Mouse (Mus musculus): ENCODE data around the gene Chrng. TPM values are rescaled to one million over a fixed set of nuclear protein-coding genes. Genes with fewer than 3 reads are reported as not detected.
A peak's percentile ranks its signal among the peaks of the same experiment; 100 is the strongest.

Gene Chrng
- total and polyA plus RNA-seq, 3 experiments = 0.16 TPM; not detected in 2

- Histone ChIP-seq H3K4me1 (ENCODE audit: insufficient read depth, low read depth, low read length) (peaks cover 9% of the 10 kb centered on the region), H3K27me3 (ENCODE audit: insufficient read depth, low read length) (peaks cover 38% of the 10 kb centered on the region; the same call in 1 of the 2 replicates), H3K4me3 (ENCODE audit: low read depth, low read length) (no peak within 1 kb of the TSS), H3K36me3 (replicated peaks) (no peaks in the 10 kb centered on the region), H3K9me3 (replicated peaks) (no peaks in the 10 kb centered on the region)
- ATAC-seq (ENCODE audit: extremely low read depth, insufficient number of reproducible peaks, low FRiP score, poor library complexity, severe bottlenecking) (no peak), DNase-seq (ENCODE audit: low spot score) (no peak)
- TF ChIP-seq POLR2AphosphoS5 (IDR thresholded peaks at IDR 0.05; ENCODE audit: insufficient replicate concordance, low read depth, low read length) (no peak), CTCF (IDR thresholded peaks at IDR 0.05; ENCODE audit: low read depth, low read length) (no peak), GATA1 (IDR thresholded peaks at IDR 0.05; ENCODE audit: borderline replicate concordance, low read length) (no peak), TAL1 (conservative IDR thresholded peaks at IDR 0.05; ENCODE audit: low read depth, low read length) (no peak), GATA2 (IDR thresholded peaks at IDR 0.05; ENCODE audit: borderline replicate concordance, low read depth, low read length) (no peak)
Measured at GRCm38 (mm10) chr1:87183013-87183412, 21.4 kb upstream of the Chrng start, which contains the start of gene Prss56. Gene Prss56, plus strand, starts transcription at chr1:87183313.

DNA sequence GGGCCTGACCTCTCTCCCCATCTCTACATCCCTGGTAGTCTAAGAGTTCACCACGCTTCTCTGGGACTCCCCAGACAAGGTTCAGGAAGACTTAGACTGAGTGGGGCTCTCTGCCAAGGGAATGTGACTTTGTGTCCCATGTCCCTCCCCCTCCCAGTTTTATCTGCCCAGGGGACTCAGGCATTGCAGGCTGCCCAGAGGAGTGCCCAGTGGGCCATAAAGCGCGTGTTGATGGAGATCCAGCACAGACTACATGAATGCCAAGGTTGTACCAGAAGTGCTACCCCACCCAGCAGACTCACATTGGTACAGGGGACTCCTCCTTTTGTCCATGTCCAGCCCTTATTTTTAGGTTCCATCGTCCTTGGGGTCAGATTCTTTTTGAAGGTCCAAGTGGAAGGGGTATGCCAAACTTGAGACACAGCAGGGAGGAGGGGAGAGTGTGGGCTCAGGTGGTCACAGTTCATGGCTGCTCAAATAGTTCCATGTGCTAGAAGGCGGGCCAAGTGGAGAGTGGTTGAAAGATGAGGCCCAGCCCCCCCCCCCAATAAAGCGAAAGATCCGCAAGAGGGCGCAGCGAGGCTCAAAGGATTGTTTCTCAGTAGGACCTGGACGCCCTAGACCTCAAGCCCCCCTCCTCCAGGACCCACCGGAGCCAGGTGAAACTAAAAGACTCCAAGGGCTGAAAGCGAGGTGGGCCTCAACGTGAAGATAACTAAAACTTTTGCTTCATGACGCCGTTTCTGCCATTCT is 20.3 kb upstream of the Chrng start:
- Histone ChIP-seq H3K9me3 (replicated peaks) (no peaks in the 10 kb centered on the region), H3K4me3 (ENCODE audit: low read depth, low read length) (no peak overlapping the region), H3K36me3 (replicated peaks) (no peaks in the 10 kb centered on the region), H3K4me1 (ENCODE audit: insufficient read depth, low read depth, low read length) (peaks cover 9% of the 10 kb centered on the region), H3K27me3 (ENCODE audit: insufficient read depth, low read length) (peaks cover 45% of the 10 kb centered on the region)
- TF ChIP-seq POLR2AphosphoS5 (IDR thresholded peaks at IDR 0.05; ENCODE audit: insufficient replicate concordance, low read depth, low read length) (no peak), CTCF (IDR thresholded peaks at IDR 0.05; ENCODE audit: low read depth, low read length) (no peak), GATA1 (IDR thresholded peaks at IDR 0.05; ENCODE audit: borderline replicate concordance, low read length) (no peak), TAL1 (conservative IDR thresholded peaks at IDR 0.05; ENCODE audit: low read depth, low read length) (no peak), GATA2 (IDR thresholded peaks at IDR 0.05; ENCODE audit: borderline replicate concordance, low read depth, low read length) (no peak)
- ATAC-seq (ENCODE audit: extremely low read depth, insufficient number of reproducible peaks, low FRiP score, poor library complexity, severe bottlenecking) (no peak), DNase-seq (ENCODE audit: low spot score) (no peak)

DNA sequence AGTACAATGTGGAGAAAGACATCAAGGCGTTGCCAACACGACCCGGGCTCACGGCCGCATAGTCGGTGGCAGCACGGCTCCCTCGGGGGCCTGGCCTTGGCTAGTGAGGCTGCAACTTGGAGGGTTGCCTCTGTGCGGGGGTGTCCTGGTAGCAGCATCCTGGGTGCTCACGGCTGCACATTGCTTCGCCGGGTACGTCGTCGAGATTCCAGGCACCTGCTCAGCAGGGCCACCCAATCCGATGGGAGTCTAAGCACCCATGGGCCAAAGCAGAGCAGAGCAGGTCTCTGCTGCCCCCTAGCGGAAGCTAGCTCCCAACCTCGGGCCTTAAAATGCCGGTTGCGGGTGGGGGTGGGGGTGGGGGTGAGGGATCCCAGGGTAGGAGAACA is 19.7 kb upstream of the Chrng start:
- ATAC-seq (ENCODE audit: extremely low read depth, insufficient number of reproducible peaks, low FRiP score, poor library complexity, severe bottlenecking) (no peak), DNase-seq (ENCODE audit: low spot score) (peak; percentile 77)

GRCm38 (mm10) chr1:87185526-87185925 is 18.9 kb upstream of the Chrng start:
- ATAC-seq (ENCODE audit: extremely low read depth, insufficient number of reproducible peaks, low FRiP score, poor library complexity, severe bottlenecking) (no peak), DNase-seq (ENCODE audit: low spot score) (no peak)

More for the DNA sequence above, 19.7 kb upstream of the Chrng start:
- H3K27me3 ChIP-seq (ENCODE audit: insufficient read depth, low read length) = peaks cover 49% of the 10 kb centered on the region
- peak overlapping the region; percentile 4; the same call in 1 of the 2 replicates for H3K4me3 ChIP-seq (ENCODE audit: low read depth, low read length)
- H3K36me3 ChIP-seq (replicated peaks) = no peaks in the 10 kb centered on the region
- no peaks in the 10 kb centered on the region for H3K9me3 ChIP-seq (replicated peaks)
- peak; percentile 45; the same call in 1 of the 2 replicates for TF ChIP-seq CTCF (IDR thresholded peaks at IDR 0.05; ENCODE audit: low read depth, low read length)
- no peak for TF ChIP-seq GATA1 (IDR thresholded peaks at IDR 0.05; ENCODE audit: borderline replicate concordance, low read length)
- peaks cover 9% of the 10 kb centered on the region for H3K4me1 ChIP-seq (ENCODE audit: insufficient read depth, low read depth, low read length)

DNA sequence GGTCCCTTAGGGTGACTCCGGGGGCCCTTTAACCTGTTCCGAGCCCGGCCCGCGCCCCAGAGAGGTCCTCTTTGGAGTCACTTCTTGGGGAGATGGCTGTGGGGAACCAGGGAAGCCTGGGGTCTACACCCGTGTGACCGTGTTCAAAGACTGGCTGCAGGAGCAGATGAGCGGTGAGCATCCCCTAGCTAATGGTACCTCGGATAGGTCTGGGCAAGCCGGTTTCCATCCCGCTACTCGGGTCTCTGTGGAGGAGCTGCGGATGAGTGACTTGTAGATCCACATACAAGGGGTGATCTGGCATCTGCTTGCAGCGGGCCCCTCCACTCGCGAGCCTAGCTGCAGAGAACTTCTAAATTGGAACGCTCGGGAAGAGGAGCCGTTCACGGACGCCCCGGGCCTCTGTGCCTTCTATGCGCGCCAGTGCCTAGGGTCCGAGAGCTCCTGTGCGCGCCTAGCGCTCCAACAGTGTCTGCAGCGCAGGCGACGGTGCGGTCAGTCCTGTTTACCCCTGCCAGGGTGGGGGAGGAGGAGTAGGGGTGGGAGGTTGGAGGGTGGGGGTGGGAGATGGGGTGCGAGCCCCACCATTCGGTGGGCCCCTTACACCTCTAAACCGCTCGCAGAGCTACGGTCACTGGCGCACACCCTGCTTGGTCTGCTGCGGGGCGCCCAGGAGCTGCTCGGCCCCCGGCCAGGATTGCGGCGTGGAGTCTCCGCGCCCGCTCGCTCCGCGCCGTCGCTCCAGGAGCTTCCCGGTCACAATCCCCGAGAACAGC is 18.0 kb upstream of the Chrng start:
- no peak overlapping the region; the same call in 1 of the 2 replicates for H3K4me3 ChIP-seq (ENCODE audit: low read depth, low read length)
- ATAC-seq (ENCODE audit: extremely low read depth, insufficient number of reproducible peaks, low FRiP score, poor library complexity, severe bottlenecking) = no peak

More at GRCm38 (mm10) chr1:87185526-87185925, 18.9 kb upstream of the Chrng start:
- Histone ChIP-seq H3K4me3 (ENCODE audit: low read depth, low read length) (no peak overlapping the region), H3K27me3 (ENCODE audit: insufficient read depth, low read length) (peaks cover 45% of the 10 kb centered on the region), H3K4me1 (ENCODE audit: insufficient read depth, low read depth, low read length) (peaks cover 9% of the 10 kb centered on the region), H3K9me3 (replicated peaks) (no peaks in the 10 kb centered on the region), H3K36me3 (replicated peaks) (no peaks in the 10 kb centered on the region)
- TF ChIP-seq TAL1 (conservative IDR thresholded peaks at IDR 0.05; ENCODE audit: low read depth, low read length) (no peak), CTCF (IDR thresholded peaks at IDR 0.05; ENCODE audit: low read depth, low read length) (no peak), POLR2AphosphoS5 (IDR thresholded peaks at IDR 0.05; ENCODE audit: insufficient replicate concordance, low read depth, low read length) (no peak), GATA1 (IDR thresholded peaks at IDR 0.05; ENCODE audit: borderline replicate concordance, low read length) (no peak)

GRCm38 (mm10) chr1:87187037-87187355 is 17.5 kb upstream of the Chrng start:
- peak; percentile 73 for DNase-seq (ENCODE audit: low spot score)
- Histone ChIP-seq H3K36me3 (replicated peaks) (no peaks in the 10 kb centered on the region), H3K27me3 (ENCODE audit: insufficient read depth, low read length) (peaks cover 52% of the 10 kb centered on the region), H3K4me1 (ENCODE audit: insufficient read depth, low read depth, low read length) (peaks cover 9% of the 10 kb centered on the region), H3K4me3 (ENCODE audit: low read depth, low read length) (no peak overlapping the region; the same call in 1 of the 2 replicates), H3K9me3 (replicated peaks) (no peaks in the 10 kb centered on the region)
- no peak for ATAC-seq (ENCODE audit: extremely low read depth, insufficient number of reproducible peaks, low FRiP score, poor library complexity, severe bottlenecking)
- TF ChIP-seq CTCF (IDR thresholded peaks at IDR 0.05; ENCODE audit: low read depth, low read length) (peak; percentile 64; the same call in 1 of the 2 replicates), POLR2AphosphoS5 (IDR thresholded peaks at IDR 0.05; ENCODE audit: insufficient replicate concordance, low read depth, low read length) (no peak)

More for the DNA sequence above, 18.0 kb upstream of the Chrng start:
- H3K9me3 ChIP-seq (replicated peaks) = no peaks in the 10 kb centered on the region
- no peak for DNase-seq (ENCODE audit: low spot score)
- peaks cover 9% of the 10 kb centered on the region for H3K4me1 ChIP-seq (ENCODE audit: insufficient read depth, low read depth, low read length)
- no peaks in the 10 kb centered on the region for H3K36me3 ChIP-seq (replicated peaks)
- TF ChIP-seq GATA2 (IDR thresholded peaks at IDR 0.05; ENCODE audit: borderline replicate concordance, low read depth, low read length) (no peak), GATA1 (IDR thresholded peaks at IDR 0.05; ENCODE audit: borderline replicate concordance, low read length) (no peak), TAL1 (conservative IDR thresholded peaks at IDR 0.05; ENCODE audit: low read depth, low read length) (no peak), POLR2AphosphoS5 (IDR thresholded peaks at IDR 0.05; ENCODE audit: insufficient replicate concordance, low read depth, low read length) (no peak), CTCF (IDR thresholded peaks at IDR 0.05; ENCODE audit: low read depth, low read length) (no peak)
- H3K27me3 ChIP-seq (ENCODE audit: insufficient read depth, low read length) = peaks cover 50% of the 10 kb centered on the region
